In genomic region chr8:85071514-85072281, GRCm38 (mm10) we compare ENCODE assay signal across 7 mouse cellular contexts. TPM values are rescaled to one million over a fixed set of nuclear protein-coding genes. Genes with fewer than 3 reads are reported as not detected.
DNase-seq lines count a peak whose midpoint lies in the region; ATAC-seq lines count a peak whose summit lies in the region.

Gene Dhps, plus strand, starts transcription at chr8:85071757.

- no peaks in the 10 kb centered on the region for H3K9me3 ChIP-seq in embryonic facial prominence, embryonic 12.5 days
- no peaks in the 10 kb centered on the region for H3K9me3 ChIP-seq in limb, embryonic 13.5 days
- no peaks in the 10 kb centered on the region for H3K9me3 ChIP-seq in midbrain, embryonic 16.5 days (replicated peaks; ENCODE audit: control insufficient read depth, low read length, poor library complexity, severe bottlenecking)

- peaks cover 39% of the 10 kb centered on the region for H3K36me3 ChIP-seq in embryonic facial prominence, embryonic 12.5 days
- peaks cover 39% of the 10 kb centered on the region for H3K36me3 ChIP-seq in limb, embryonic 13.5 days
- H3K36me3 ChIP-seq in midbrain, embryonic 16.5 days (ENCODE audit: control insufficient read depth, insufficient read depth, low read length): peaks cover 15% of the 10 kb centered on the region

- peak; percentile 80 for ATAC-seq in embryonic facial prominence, embryonic 12.5 days (ENCODE audit: insufficient number of reproducible peaks, insufficient read depth, low FRiP score, low TSS enrichment)
- ATAC-seq in limb, embryonic 13.5 days (ENCODE audit: low FRiP score, low read depth): peak; percentile 91
- ATAC-seq in midbrain, embryonic 16.5 days: peak; percentile 87

- under 1% methylated on average over 68 of the region's 68 CpGs for WGBS in embryonic facial prominence, embryonic 12.5 days
- under 1% methylated on average over 68 of the region's 68 CpGs for WGBS in limb, embryonic 13.5 days
- WGBS in midbrain, embryonic 16.5 days: under 1% methylated on average over 67 of the region's 68 CpGs

- no peaks in the 10 kb centered on the region for H3K27me3 ChIP-seq in embryonic facial prominence, embryonic 12.5 days
- no peaks in the 10 kb centered on the region for H3K27me3 ChIP-seq in limb, embryonic 13.5 days
- no peaks in the 10 kb centered on the region for H3K27me3 ChIP-seq in midbrain, embryonic 16.5 days (ENCODE audit: control insufficient read depth, insufficient read depth, low read depth, low read length)

- H3K4me2 ChIP-seq in embryonic facial prominence, embryonic 12.5 days (replicated peaks): peak within 1 kb of the TSS; percentile 68
- H3K4me2 ChIP-seq in limb, embryonic 13.5 days (replicated peaks): peak within 1 kb of the TSS; percentile 78
- peak within 1 kb of the TSS; percentile 64 for H3K4me2 ChIP-seq in midbrain, embryonic 16.5 days (ENCODE audit: low read length)

- H3K4me3 ChIP-seq in embryonic facial prominence, embryonic 12.5 days: peak within 1 kb of the TSS; percentile 91
- peak within 1 kb of the TSS; percentile 95 for H3K4me3 ChIP-seq in limb, embryonic 13.5 days
- peak within 1 kb of the TSS; percentile 86 for H3K4me3 ChIP-seq in midbrain, embryonic 16.5 days (ENCODE audit: low read depth, low read length)

- no peaks in the 10 kb centered on the region for H3K4me1 ChIP-seq in embryonic facial prominence, embryonic 12.5 days
- peaks cover 14% of the 10 kb centered on the region for H3K4me1 ChIP-seq in limb, embryonic 13.5 days
- peaks cover 10% of the 10 kb centered on the region for H3K4me1 ChIP-seq in midbrain, embryonic 16.5 days (ENCODE audit: control insufficient read depth, insufficient read depth, low read length)

- H3K9ac ChIP-seq in embryonic facial prominence, embryonic 12.5 days: peak within 1 kb of the TSS; percentile 83
- H3K9ac ChIP-seq in limb, embryonic 13.5 days: peak within 1 kb of the TSS; percentile 88
- H3K9ac ChIP-seq in midbrain, embryonic 16.5 days (ENCODE audit: low read depth, low read length): peak within 1 kb of the TSS; percentile 85

- H3K27ac ChIP-seq in embryonic facial prominence, embryonic 12.5 days: peak within 1 kb of the TSS; percentile 96
- H3K27ac ChIP-seq in limb, embryonic 13.5 days: peak within 1 kb of the TSS; percentile 96
- peak within 1 kb of the TSS; percentile 91 for H3K27ac ChIP-seq in midbrain, embryonic 16.5 days (ENCODE audit: low read length)

- peak; percentile 90 for DNase-seq in adrenal gland, postnatal 25 days
- peak; percentile 94 for DNase-seq in heart, adult 18-20 months
- peak; percentile 91 to 93 for DNase-seq in kidney, adult 8-10 months
- peak; percentile 78 to 91 for DNase-seq in spleen, postnatal 10 days (ENCODE audit: low spot score in 2 of 2)

RNA-seq across cellular contexts. Expression of gene Dhps, which starts in this region (rescaled TPM):
- 25.8 and 36.9 TPM in 2 replicates for total RNA-seq in adrenal gland, postnatal 25 days (2021)
- 66.8 and 67.9 TPM in 2 replicates for polyA plus RNA-seq in embryonic facial prominence, embryonic 12.5 days (2016; fragmentation: Nextera tagmentation; extraction: Ambion mirVana)
- total RNA-seq in heart, adult 18-20 months (2021): 10 to 100 TPM; 36.5 to 36.6 TPM
- polyA plus RNA-seq in limb, embryonic 13.5 days (2015; fragmentation: Nextera tagmentation; extraction: Ambion mirVana): 60.0 and 60.5 TPM in 2 replicates
- polyA plus RNA-seq in midbrain, embryonic 16.5 days (2015; fragmentation: Nextera tagmentation; extraction: Ambion mirVana): 114 and 120 TPM in 2 replicates

Comparison
In these comparisons a context has a peak if more than half of its experiments do, and no peak if none do; other contexts are left out.
1. Peak in every context shown above with its lines: DNase-seq, ATAC-seq, H3K4me3 ChIP-seq and H3K27ac ChIP-seq.